In genomic region chr10:79890670-79891069, GRCm38 (mm10) we compare ENCODE assay signal across 20 mouse cellular contexts. TPM values are rescaled to one million over a fixed set of nuclear protein-coding genes. Genes with fewer than 3 reads are reported as not detected.
A peak's percentile ranks its signal among the peaks of the same experiment; 100 is the strongest.
DNase-seq lines count a peak whose midpoint lies in the region; TF ChIP-seq lines count a peak whose summit lies in the region.
"Had no signal": no experiment of that assay in that cellular context is flagged by ENCODE, and none has a peak within 500 bp of the region (broad histone marks: within the 10 kb centered on the region; RNA-seq: fewer than 3 reads in every experiment).

Cfd (plus strand) TSS chr10:79890853.

- intact Hi-C loops in heart, adult 2 months (cut with DNase I), result no loop called here

- H3K27me3 ChIP-seq in heart, adult 2 months (ENCODE audit: control insufficient read depth, insufficient read depth, low read length), result no peaks in the 10 kb centered on the region
- no peaks in the 10 kb centered on the region for H3K27me3 ChIP-seq in spleen, adult 2 months (ENCODE audit: control insufficient read depth, insufficient read depth, low read length)

- no peaks in the 10 kb centered on the region for H3K79me2 ChIP-seq in heart, adult 2 months (replicated peaks; ENCODE audit: control insufficient read depth, insufficient read depth, low read length)

- 41% methylated on average over 5 of the region's 5 CpGs for WGBS in heart, adult 2 months
- 75% methylated on average over 5 of the region's 5 CpGs for WGBS in spleen, adult 2 months
- WGBS in large intestine, adult 2 months, result 42% methylated on average over 5 of the region's 5 CpGs

- no peaks in the 10 kb centered on the region for H3K36me3 ChIP-seq in heart, adult 2 months (ENCODE audit: control insufficient read depth, insufficient read depth, low read length)
- peaks cover 3% of the 10 kb centered on the region; the same call in 1 of the 2 replicates for H3K36me3 ChIP-seq in spleen, adult 2 months (ENCODE audit: control insufficient read depth, insufficient read depth, low read length)

- no peak within 1 kb of the TSS for H3K9ac ChIP-seq in heart, adult 2 months (ENCODE audit: low read depth, low read length)
- H3K9ac ChIP-seq: hindbrain, embryonic 15.5 days; liver, embryonic 14.5 days; neural tube, embryonic 12.5 days had no signal

- no peaks in the 10 kb centered on the region for H3K4me1 ChIP-seq in heart, adult 2 months (ENCODE audit: control insufficient read depth, insufficient read depth, low read length)
- H3K4me1 ChIP-seq in spleen, adult 2 months (ENCODE audit: control insufficient read depth, insufficient read depth, insufficient read length), result no peaks in the 10 kb centered on the region
- peaks cover 5% of the 10 kb centered on the region for H3K4me1 ChIP-seq in brown adipose tissue, adult 24 weeks (ENCODE audit: control insufficient read depth, insufficient read depth, insufficient read length, low read length)
- H3K4me1 ChIP-seq: hindbrain, embryonic 15.5 days; neural tube, embryonic 12.5 days had no signal

- H3K4me3 ChIP-seq in heart, adult 2 months, result no peak within 1 kb of the TSS
- no peak within 1 kb of the TSS for H3K4me3 ChIP-seq in spleen, adult 2 months (ENCODE audit: extremely low read depth, insufficient read depth, insufficient read length)
- H3K4me3 ChIP-seq in brown adipose tissue, adult 24 weeks (ENCODE audit: insufficient read depth, low read depth, low read length), result peak within 1 kb of the TSS; percentile 39
- H3K4me3 ChIP-seq: hindbrain, embryonic 15.5 days; neural tube, embryonic 12.5 days had no signal

- no peak for TF ChIP-seq EP300 in heart, adult 2 months (IDR thresholded peaks at IDR 0.05; ENCODE audit: insufficient read depth, low read depth, low read length)

- TF ChIP-seq POLR2A in heart, adult 2 months (IDR thresholded peaks at IDR 0.05; ENCODE audit: insufficient read depth, low read depth, low read length), result no peak
- TF ChIP-seq POLR2A in spleen, adult 2 months (IDR thresholded peaks at IDR 0.05; ENCODE audit: low read depth, low read length), result no peak

- TF ChIP-seq CTCF in heart, adult 2 months (IDR thresholded peaks at IDR 0.05), result no peak
- TF ChIP-seq CTCF in spleen, adult 2 months (IDR thresholded peaks at IDR 0.05; ENCODE audit: extremely low read depth, insufficient read depth, insufficient read length, insufficient replicate concordance), result no peak

- no peak for DNase-seq in heart, adult 2 months
- DNase-seq in heart, adult 11 months, result no peak
- DNase-seq in spleen, adult 2 months (ENCODE audit: low read depth in 1 of 2, low spot score in 2 of 2), result no peak
- no peak for DNase-seq in spleen, postnatal 10 days (ENCODE audit: low spot score in 2 of 2)
- no peak for DNase-seq in large intestine, adult 2 months (ENCODE audit: low read depth, low spot score)
- no peak for DNase-seq in cerebellum, adult 18-20 months
- no peak for DNase-seq in lung, adult 18-20 months
- DNase-seq: cerebellum, adult 11 months; lung, postnatal 4 days; retina, postnatal 1 day; spleen, adult 18-20 months; thymus, adult 18-20 months had no signal

- no peak within 1 kb of the TSS for H3K27ac ChIP-seq in heart, adult 2 months
- H3K27ac ChIP-seq in spleen, adult 2 months (ENCODE audit: insufficient read depth, low read length), result no peak within 1 kb of the TSS; the same call in 1 of the 2 replicates
- H3K27ac ChIP-seq in brown adipose tissue, adult 24 weeks (replicated peaks; ENCODE audit: low read depth, low read length), result 0 out of 2 replicates have a peak within 1 kb of the TSS, but pooled peaks have one; percentile 19
- H3K27ac ChIP-seq: hindbrain, embryonic 15.5 days; liver, embryonic 14.5 days; neural tube, embryonic 12.5 days had no signal

RNA-seq across cellular contexts. Expression of gene Cfd, which starts in this region (rescaled TPM):
- total RNA-seq in heart, adult 2 months (2021), result 10 to 100 TPM; 22.9 to 98.7 TPM
- polyA plus RNA-seq in heart, adult 2 months (2012; rRNA removed), result 85.9 and 490 TPM in 2 replicates
- 71.5 and 138 TPM in 2 replicates for polyA plus RNA-seq in spleen, adult 2 months (2012; rRNA removed)
- 1,172 and 3,758 TPM in 2 replicates for polyA plus RNA-seq in brown adipose tissue, adult 24 weeks (2012; ENCODE audit: insufficient read depth, insufficient read length, missing spikeins)
- 166 and 209 TPM in 2 replicates for polyA plus RNA-seq in large intestine, adult 2 months (2012; rRNA removed)
- total RNA-seq: layer of hippocampus, postnatal 14 days; left cerebral cortex, postnatal 36 days; MEL had no signal
- polyA plus RNA-seq: hindbrain, embryonic 15.5 days; kidney, embryonic 16.5 days; neural tube, embryonic 12.5 days had no signal
